Mouse (Mus musculus) liver, embryonic 16.5 days (tissue): ENCODE measurements around the gene Thrap3. TPM values are rescaled to one million over a fixed set of nuclear protein-coding genes. Genes with fewer than 3 reads are reported as not detected.

ENCODE experiments used
- ATAC-seq: fragments of 200-750 bp; cut with Nextera tagmentation; 2 replicates; pipeline ENCODE4 v1.8.0; 2017; ENCODE audit warnings: low read depth, mild to moderate bottlenecking, moderate number of reproducible peaks, moderate library complexity
- H3K27ac ChIP-seq: fragments of 300-500 bp; sonication (generic); 2 replicates; pipeline ENCODE4 v1.5.1; 2014; ENCODE audit warnings: mild to moderate bottlenecking, low read length
- H3K27me3 ChIP-seq: fragments of 300-500 bp; sonication (generic); 2 replicates; pipeline ENCODE4 v1.6.1; 2014; ENCODE audit warnings: low read depth, low read length, mixed read lengths; ENCODE audit not compliant: control insufficient read depth, insufficient read depth
- H3K36me3 ChIP-seq: fragments of 300-500 bp; sonication (generic); 2 replicates; pipeline ENCODE4 v1.6.1; 2014; ENCODE audit warnings: mild to moderate bottlenecking; ENCODE audit not compliant: control insufficient read depth, insufficient read depth
- H3K4me1 ChIP-seq: fragments of 300-500 bp; sonication (generic); 2 replicates; pipeline ENCODE4 v1.6.1; 2014; ENCODE audit warnings: low read depth, low read length, mixed read lengths; ENCODE audit not compliant: control insufficient read depth
- H3K4me2 ChIP-seq: fragments of 300-500 bp; sonication (generic); 2 replicates; pipeline ENCODE4 v1.6.1; 2014; ENCODE audit warnings: low read depth, low read length, mixed read lengths
- H3K4me3 ChIP-seq: fragments of 300-500 bp; sonication (generic); 2 replicates; pipeline ENCODE4 v1.5.1; 2014; ENCODE audit warnings: low read depth, mild to moderate bottlenecking, low read length
- H3K9ac ChIP-seq: fragments of 300-500 bp; sonication (generic); 2 replicates; pipeline ENCODE4 v1.6.1; 2014; ENCODE audit warnings: low read depth, low read length
- H3K9me3 ChIP-seq: fragments of 300-500 bp; sonication (generic); replicated peaks from 2 replicates; pipeline ENCODE4 v1.6.1; 2016; ENCODE audit warnings: low read length; ENCODE audit not compliant: control insufficient read depth
- WGBS: fragments of 180-500 bp; shearing (Covaris S2); extraction: QIAGEN DNeasy Blood & Tissue Kit; methylation state at CpG from one replicate; pipeline ENCODE4 v1.1.7; 2014; ENCODE audit not compliant: insufficient replicate concordance; 5-methylcytosine and 5-hydroxymethylcytosine counted together
- polyA plus RNA-seq: library from polyadenylated mRNA; unstranded; fragments of >200 nt; fragmentation: Nextera tagmentation; extraction: Ambion mirVana; gene quantifications from 2 replicates; pipeline ENCODE4 v1.2.1, GENCODE M21; 2015

Gene Thrap3
- polyA plus RNA-seq, 1 experiment from 2014 or later = 78.4 TPM

GRCm38 (mm10) chr4:126163685-126164084, 38.9 kb downstream of the Thrap3 start:
- Histone ChIP-seq H3K4me1 (peaks cover 16% of the 10 kb centered on the region), H3K36me3 (peaks cover 24% of the 10 kb centered on the region), H3K27me3 (no peaks in the 10 kb centered on the region), H3K4me2 (peak overlapping the region; percentile 96), H3K4me3 (no peak overlapping the region), H3K27ac (no peak overlapping the region), H3K9me3 (no peaks in the 10 kb centered on the region), H3K9ac (no peak overlapping the region; the same call in 1 of the 2 replicates)
- WGBS = 55% methylated on average over 4 of the region's 4 CpGs
- ATAC-seq = no peak

- H3K27me3 ChIP-seq = no peaks in the 10 kb centered on the region
- peak within 1 kb of the TSS; percentile 67 for H3K4me3 ChIP-seq
- 2% methylated on average over 22 of the region's 22 CpGs for WGBS
- H3K4me1 ChIP-seq = peaks cover 16% of the 10 kb centered on the region
- H3K36me3 ChIP-seq = peaks cover 20% of the 10 kb centered on the region
- no peaks in the 10 kb centered on the region for H3K9me3 ChIP-seq
- peak within 1 kb of the TSS; percentile 74 for H3K27ac ChIP-seq
- ATAC-seq = peak; percentile 47
- H3K9ac ChIP-seq = peak within 1 kb of the TSS; percentile 76
- peak within 1 kb of the TSS; percentile 96 for H3K4me2 ChIP-seq
Measured at GRCm38 (mm10) chr4:126163067-126163659, 39.4 kb downstream of the Thrap3 start, which contains the start of gene Sh3d21. Gene Sh3d21, minus strand, starts transcription at chr4:126163491.

- WGBS = under 1% methylated on average over 44 of the region's 44 CpGs
- H3K27me3 ChIP-seq = no peaks in the 10 kb centered on the region
- peaks cover 16% of the 10 kb centered on the region for H3K4me1 ChIP-seq
- ATAC-seq = peak; percentile 85
- H3K9me3 ChIP-seq = no peaks in the 10 kb centered on the region
- peak overlapping the region; percentile 76 for H3K9ac ChIP-seq
- H3K27ac ChIP-seq = peak overlapping the region; percentile 74
- H3K4me2 ChIP-seq = peak overlapping the region; percentile 96
- peak overlapping the region; percentile 67 for H3K4me3 ChIP-seq
- peaks cover 18% of the 10 kb centered on the region for H3K36me3 ChIP-seq
Measured at GRCm38 (mm10) chr4:126162544-126163066, 40.0 kb downstream of the Thrap3 start.

GRCm38 (mm10) chr4:126161986-126162385, 40.6 kb downstream of the Thrap3 start:
- Histone ChIP-seq H3K9ac (peak overlapping the region; percentile 76; the same call in 1 of the 2 replicates), H3K27me3 (no peaks in the 10 kb centered on the region), H3K4me1 (peaks cover 16% of the 10 kb centered on the region), H3K9me3 (no peaks in the 10 kb centered on the region), H3K36me3 (peaks cover 15% of the 10 kb centered on the region), H3K27ac (no peak overlapping the region), H3K4me2 (peak overlapping the region; percentile 96; the same call in 1 of the 2 replicates), H3K4me3 (no peak overlapping the region; the same call in 1 of the 2 replicates)
- 74% methylated on average over 9 of the region's 9 CpGs for WGBS
- ATAC-seq = no peak

GRCm38 (mm10) chr4:126161456-126161855, 41.1 kb downstream of the Thrap3 start:
- Histone ChIP-seq H3K27me3 (no peaks in the 10 kb centered on the region), H3K4me2 (no peak overlapping the region)

GRCm38 (mm10) chr4:126160981-126161380, 41.6 kb downstream of the Thrap3 start:
- Histone ChIP-seq H3K36me3 (peaks cover 5% of the 10 kb centered on the region; the same call in 1 of the 2 replicates), H3K4me2 (no peak overlapping the region), H3K9me3 (no peaks in the 10 kb centered on the region), H3K27me3 (no peaks in the 10 kb centered on the region), H3K4me1 (peaks cover 16% of the 10 kb centered on the region), H3K9ac (no peak overlapping the region), H3K4me3 (no peak overlapping the region), H3K27ac (no peak overlapping the region)
- ATAC-seq = no peak
- 75% methylated on average over 8 of the region's 8 CpGs for WGBS

More at GRCm38 (mm10) chr4:126161456-126161855, 41.1 kb downstream of the Thrap3 start:
- Histone ChIP-seq H3K27ac (no peak overlapping the region), H3K9ac (no peak overlapping the region), H3K9me3 (no peaks in the 10 kb centered on the region), H3K4me1 (peaks cover 16% of the 10 kb centered on the region), H3K36me3 (peaks cover 10% of the 10 kb centered on the region), H3K4me3 (no peak overlapping the region)
- 75% methylated on average over 6 of the region's 6 CpGs for WGBS
- ATAC-seq = no peak

- ATAC-seq = no peak
- Histone ChIP-seq H3K4me2 (no peak overlapping the region), H3K27ac (no peak overlapping the region), H3K4me1 (peaks cover 25% of the 10 kb centered on the region), H3K36me3 (no peaks in the 10 kb centered on the region), H3K4me3 (no peak overlapping the region), H3K9ac (no peak overlapping the region), H3K27me3 (no peaks in the 10 kb centered on the region), H3K9me3 (no peaks in the 10 kb centered on the region)
- WGBS = 68% methylated on average over 8 of the region's 8 CpGs
Measured at GRCm38 (mm10) chr4:126159455-126159854, 43.1 kb downstream of the Thrap3 start.

- Histone ChIP-seq H3K9me3 (no peaks in the 10 kb centered on the region), H3K4me1 (peaks cover 12% of the 10 kb centered on the region), H3K4me2 (no peak overlapping the region), H3K4me3 (no peak overlapping the region), H3K27ac (no peak overlapping the region), H3K9ac (no peak overlapping the region), H3K27me3 (no peaks in the 10 kb centered on the region), H3K36me3 (no peaks in the 10 kb centered on the region)
- ATAC-seq = no peak
- WGBS = 69% methylated on average over 6 of the region's 6 CpGs
Measured at GRCm38 (mm10) chr4:126157562-126157961, 45.0 kb downstream of the Thrap3 start.

GRCm38 (mm10) chr4:126156617-126157016, 45.9 kb downstream of the Thrap3 start:
- Histone ChIP-seq H3K27me3 (no peaks in the 10 kb centered on the region), H3K4me3 (no peak overlapping the region), H3K36me3 (no peaks in the 10 kb centered on the region), H3K27ac (peak overlapping the region; percentile 69; the same call in 1 of the 2 replicates), H3K9ac (no peak overlapping the region), H3K9me3 (no peaks in the 10 kb centered on the region), H3K4me1 (peaks cover 9% of the 10 kb centered on the region), H3K4me2 (no peak overlapping the region)
- WGBS = 59% methylated on average over 5 of the region's 5 CpGs
- no peak for ATAC-seq
